Mouse (Mus musculus) CH12.LX (cell line): ENCODE data around the gene Trim40. TPM values are rescaled to one million over a fixed set of nuclear protein-coding genes. Genes with fewer than 3 reads are reported as not detected.

ENCODE experiments used
- DNase-seq: peaks from one replicate; pipeline ENCODE4 v3.0.0-alpha.2; 2013; ENCODE audit errors: extremely low read depth
- H3K27ac ChIP-seq: 2 replicates; pipeline ENCODE4 v1.5.1; 2012; ENCODE audit warnings: low read depth, mild to moderate bottlenecking, control low read depth, moderate library complexity; ENCODE audit not compliant: insufficient read depth
- H3K27me3 ChIP-seq: replicated peaks from 2 replicates; pipeline ENCODE3; 2012; ENCODE audit warnings: inconsistent platforms
- H3K36me3 ChIP-seq, 2 experiments: replicated peaks in 1 of 2; 2 replicates each; pipeline versions ENCODE3 to v1.6.1; 2012; ENCODE audit warnings: inconsistent platforms in 1 of 2, low read length in 1 of 2, mild to moderate bottlenecking in 1 of 2, mixed read lengths in 1 of 2, moderate library complexity in 1 of 2; ENCODE audit not compliant: control insufficient read depth in 1 of 2, insufficient read depth in 1 of 2
- H3K4me1 ChIP-seq, 2 experiments: 2 replicates each; pipeline ENCODE4 v1.6.1; 2012; ENCODE audit warnings: inconsistent platforms in 1 of 2, moderate library complexity in 1 of 2; ENCODE audit not compliant: insufficient read depth in 2 of 2, control insufficient read depth in 1 of 2
- H3K4me2 ChIP-seq: 2 replicates; pipeline ENCODE4 v1.6.1; 2012; ENCODE audit warnings: low read depth, mild to moderate bottlenecking, control low read depth; ENCODE audit not compliant: poor library complexity, insufficient read depth, severe bottlenecking
- H3K4me3 ChIP-seq, 3 experiments: fragments of 150-350 bp in 1 of 3; sonication (generic) in 1 of 3; replicated peaks in 1 of 3; 2 replicates each; pipeline versions ENCODE3 to v1.5.1; 2011 to 2012; ENCODE audit warnings: low read depth in 2 of 3, low read length in 2 of 3, mild to moderate bottlenecking in 2 of 3, moderate library complexity in 2 of 3, control low read depth in 1 of 3, improper control_type of control experiment in 1 of 3, inconsistent platforms in 1 of 3, mixed read lengths in 1 of 3; ENCODE audit not compliant: poor library complexity in 1 of 3
- H3K79me2 ChIP-seq: replicated peaks from 2 replicates; pipeline ENCODE4 v1.6.1; 2012; ENCODE audit warnings: mild to moderate bottlenecking, moderate library complexity; ENCODE audit not compliant: control insufficient read depth, poor library complexity, insufficient read depth, severe bottlenecking; ENCODE audit errors: extremely low read depth
- H3K9ac ChIP-seq: 2 replicates; pipeline ENCODE4 v1.6.1; 2012; ENCODE audit warnings: low read depth, mild to moderate bottlenecking, control low read depth, moderate library complexity; ENCODE audit not compliant: insufficient read depth
- H3K9me3 ChIP-seq: replicated peaks from 2 replicates; pipeline ENCODE3; 2012; ENCODE audit warnings: low read length, inconsistent platforms, mixed read lengths
- CHD1 ChIP-seq: IDR thresholded peaks from 2 replicates; pipeline ENCODE4 v1.6.1; 2012; ENCODE audit warnings: low read depth, low read length, improper control_type of control experiment, inconsistent platforms
- CTCF ChIP-seq, 2 experiments: IDR thresholded peaks in 1 of 2; conservative IDR thresholded peaks in 1 of 2; 2 replicates each; pipeline ENCODE4 v1.5.1; 2011 to 2012; ENCODE audit warnings: low read depth in 2 of 2, low read length in 2 of 2, improper control_type of control experiment in 1 of 2, inconsistent platforms in 1 of 2, mild to moderate bottlenecking in 1 of 2, moderate library complexity in 1 of 2
- E2F4 ChIP-seq: IDR thresholded peaks from 2 replicates; pipeline ENCODE4 v1.6.1; 2011; ENCODE audit warnings: low read depth, low read length, improper control_type of control experiment; ENCODE audit not compliant: insufficient replicate concordance
- EP300 ChIP-seq: IDR thresholded peaks from 2 replicates; pipeline ENCODE4 v1.6.1; 2011; ENCODE audit warnings: low read length, improper control_type of control experiment
- HCFC1 ChIP-seq: IDR thresholded peaks from 2 replicates; pipeline ENCODE4 v1.6.1; 2012; ENCODE audit warnings: low read depth, mild to moderate bottlenecking, inconsistent platforms, low read length, improper control_type of control experiment
- JUND ChIP-seq: conservative IDR thresholded peaks from 2 replicates; pipeline ENCODE4 v1.6.1; 2011; ENCODE audit warnings: low read depth, low read length, improper control_type of control experiment
- KAT2A ChIP-seq: IDR thresholded peaks from 2 replicates; pipeline ENCODE4 v1.6.1; 2012; ENCODE audit warnings: low read length, improper control_type of control experiment, inconsistent platforms; ENCODE audit not compliant: insufficient replicate concordance
- MAX ChIP-seq: IDR thresholded peaks from 2 replicates; pipeline ENCODE4 v1.6.1; 2011; ENCODE audit warnings: low read length, improper control_type of control experiment
- MEF2A ChIP-seq: IDR thresholded peaks from 2 replicates; pipeline ENCODE4 v1.6.1; 2014; ENCODE audit warnings: low read depth, mild to moderate bottlenecking, inconsistent platforms, low read length, improper control_type of control experiment, borderline replicate concordance
- MYC ChIP-seq: IDR thresholded peaks from 2 replicates; pipeline ENCODE4 v1.6.1; 2011; ENCODE audit warnings: low read depth, mild to moderate bottlenecking, improper control_type of control experiment, low read length
- NRF1 ChIP-seq: IDR thresholded peaks from 2 replicates; pipeline ENCODE4 v1.6.1; 2014; ENCODE audit warnings: low read depth, mild to moderate bottlenecking, inconsistent platforms, low read length, improper control_type of control experiment, moderate library complexity
- PAX5 ChIP-seq: IDR thresholded peaks from 2 replicates; pipeline ENCODE4 v1.6.1; 2012; ENCODE audit warnings: low read length, inconsistent platforms, mixed read lengths
- POLR2A ChIP-seq: IDR thresholded peaks from 2 replicates; pipeline ENCODE4 v1.6.1; 2011; ENCODE audit warnings: low read depth, mild to moderate bottlenecking, improper control_type of control experiment, low read length
- RAD21 ChIP-seq: IDR thresholded peaks from 2 replicates; pipeline ENCODE4 v1.6.1; 2011; ENCODE audit warnings: low read depth, mild to moderate bottlenecking, low read length, improper control_type of control experiment, moderate library complexity
- RCOR1 ChIP-seq: conservative IDR thresholded peaks from 2 replicates; pipeline ENCODE4 v1.6.1; 2012; ENCODE audit warnings: low read depth, mild to moderate bottlenecking, inconsistent platforms, low read length, improper control_type of control experiment
- SMC3 ChIP-seq: IDR thresholded peaks from 2 replicates; pipeline ENCODE4 v1.6.1; 2011; ENCODE audit warnings: low read depth, low read length, improper control_type of control experiment
- TCF12 ChIP-seq: IDR thresholded peaks from 2 replicates; pipeline ENCODE4 v1.6.1; 2014; ENCODE audit warnings: low read depth, mild to moderate bottlenecking, inconsistent platforms, low read length, improper control_type of control experiment
- USF1 ChIP-seq: IDR thresholded peaks from 2 replicates; pipeline ENCODE4 v1.6.1; 2014; ENCODE audit warnings: low read depth, mild to moderate bottlenecking, inconsistent platforms, low read length, improper control_type of control experiment
- ZMIZ1 ChIP-seq: IDR thresholded peaks from 2 replicates; pipeline ENCODE4 v1.6.1; 2012; ENCODE audit warnings: low read depth, mild to moderate bottlenecking, inconsistent platforms, low read length, improper control_type of control experiment
- ZNF384 ChIP-seq: IDR thresholded peaks from 2 replicates; pipeline ENCODE4 v1.6.1; 2012; ENCODE audit warnings: low read depth, low read length, improper control_type of control experiment, inconsistent platforms
- dilution Hi-C: fragments of 300-500 bp; cut with MboI; formaldehyde crosslinking; loops from 2 replicates; pipeline ENCODE4 v1.14.3; 2020; ENCODE audit warnings: low sequenced_read_pairs; ENCODE audit not compliant: extremely low pct_unique_long_range_greater_than_20kb, extremely low pct_ligation_motif_present
- in situ Hi-C: fragments of 300-500 bp; cut with MboI; formaldehyde crosslinking; loops from 3 replicates; pipeline ENCODE4 v1.14.3; 2019; ENCODE audit warnings: low sequenced_read_pairs, low pct_ligation_motif_present, low pct_unique_long_range_greater_than_20kb, mixed read lengths
- polyA plus RNA-seq: library from polyadenylated mRNA; unstranded; fragments of >175 nt; gene quantifications from 2 replicates; pipeline ENCODE4 v1.2.1, GENCODE M21; 2012; ENCODE audit warnings: low read depth; ENCODE audit not compliant: insufficient read length
- total RNA-seq, 2 experiments: library from RNA; depleted of rRNA; stranded (reverse); fragments of 300-350 nt in 1 of 2; fragments of >200 nt in 1 of 2; gene quantifications; 2 replicates each; pipeline ENCODE4 v1.2.3; 2012 to 2014

The Trim40 gene
- total and polyA plus RNA-seq, 3 experiments = 0.14 TPM; not detected in 2

DNA sequence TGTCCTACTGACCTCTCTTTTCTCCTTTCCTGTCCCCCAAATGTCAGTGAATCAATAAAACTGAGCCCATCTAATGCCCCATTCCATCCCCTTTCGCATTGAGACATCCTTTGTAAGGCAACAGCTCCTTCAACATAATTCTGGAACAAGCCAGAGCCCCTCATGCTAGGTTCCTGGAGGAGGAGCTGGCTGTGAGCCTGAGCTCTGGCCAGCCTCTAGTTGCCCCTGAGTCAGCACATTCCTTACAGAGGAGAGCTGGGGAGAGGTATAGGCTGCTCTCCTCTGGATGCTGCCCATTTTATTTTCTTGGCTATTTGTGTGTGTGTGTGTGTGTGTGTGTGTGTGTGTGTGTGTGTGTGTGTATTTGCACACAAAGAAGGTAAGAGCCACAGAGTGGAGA, 18.3 kb upstream of the Trim40 start:
- Histone ChIP-seq H3K9ac (no peak overlapping the region), H3K4me2 (no peak overlapping the region), H3K4me3 (no peak overlapping the region), H3K4me1 (peaks cover 4 to 6% of the 10 kb centered on the region in 2 experiments; a peak in 2 of 4 replicates), H3K79me2 (no peaks in the 10 kb centered on the region), H3K27me3 (peaks cover 10% of the 10 kb centered on the region), H3K9me3 (no peaks in the 10 kb centered on the region), H3K36me3 (no peaks in the 10 kb centered on the region), H3K27ac (no peak overlapping the region)
- DNase-seq = no peak
- in situ Hi-C loops (no loop called here), dilution Hi-C loops (no loop called here)
- TF ChIP-seq ZNF384 (no peak), CHD1 (no peak), JUND (no peak), POLR2A (no peak), TCF12 (no peak), MEF2A (no peak), RCOR1 (no peak), PAX5 (no peak), ZMIZ1 (no peak), E2F4 (no peak), NRF1 (no peak), HCFC1 (no peak), RAD21 (no peak)

DNA sequence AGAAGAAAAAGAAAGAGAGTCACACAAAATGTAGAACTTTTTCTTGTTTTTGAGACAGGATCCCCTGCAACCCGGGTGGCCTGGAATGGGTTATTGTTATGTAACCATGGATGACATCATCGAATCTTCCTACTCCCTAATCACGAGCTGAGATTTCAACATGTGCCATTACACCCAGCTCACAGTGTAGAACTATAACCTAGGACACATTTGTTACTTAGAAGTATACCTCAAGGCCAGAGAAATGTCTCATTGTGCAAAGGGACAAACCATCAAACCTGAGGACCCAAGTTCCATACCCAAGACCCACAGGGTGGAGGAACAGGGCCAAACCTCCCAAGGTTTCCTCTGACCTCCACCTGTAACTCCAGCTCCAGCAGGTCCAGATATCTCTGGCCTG, 13.7 kb upstream of the Trim40 start:
- no peak for DNase-seq
- no peak for TF ChIP-seq MEF2A
- no peak for TF ChIP-seq USF1
- TF ChIP-seq CTCF (conservative IDR thresholded peaks at IDR 0.05 in 1 of 2, IDR thresholded peaks at IDR 0.05 in 1 of 2; ENCODE audit: low read depth in 2 of 2, low read length in 2 of 2) = no peak
- TF ChIP-seq KAT2A = no peak
- TF ChIP-seq EP300 = no peak
- no peak for TF ChIP-seq MAX
- TF ChIP-seq MYC = no peak
- no peak for TF ChIP-seq TCF12
- TF ChIP-seq SMC3 = no peak
- in situ Hi-C loops (no loop called here), dilution Hi-C loops (no loop called here)
- H3K27me3 ChIP-seq = peaks cover 7% of the 10 kb centered on the region
- H3K4me3 ChIP-seq = no peak overlapping the region
- H3K4me2 ChIP-seq = no peak overlapping the region
- H3K79me2 ChIP-seq = no peaks in the 10 kb centered on the region
- H3K9me3 ChIP-seq = no peaks in the 10 kb centered on the region
- H3K4me1 ChIP-seq = peaks cover 0 to 6% of the 10 kb centered on the region in 2 experiments; a peak in 2 of 4 replicates
- H3K9ac ChIP-seq = no peak overlapping the region
- no peak overlapping the region for H3K27ac ChIP-seq
- H3K36me3 ChIP-seq = no peaks in the 10 kb centered on the region
